Mouse (Mus musculus): ENCODE data around the gene Gsk3a. TPM values are rescaled to one million over a fixed set of nuclear protein-coding genes. Genes with fewer than 3 reads are reported as not detected.

The Gsk3a gene
- polyA plus RNA-seq, 1 experiment from 2014 or later = 20.3 TPM

GRCm38 (mm10) chr7:25181331-25181790 is 56.3 kb downstream of the Gsk3a start:
- Histone ChIP-seq H3K4me2 (replicated peaks) (peak overlapping the region; percentile 72), H3K27me3 (replicated peaks) (peaks cover 52% of the 10 kb centered on the region), H3K9ac (no peak overlapping the region), H3K27ac (no peak overlapping the region), H3K4me1 (peaks cover 36% of the 10 kb centered on the region), H3K9me3 (no peaks in the 10 kb centered on the region), H3K36me3 (no peaks in the 10 kb centered on the region), H3K4me3 (0 out of 2 replicates have a peak overlapping the region, but pooled peaks have one; percentile 11)
- no peak for ATAC-seq (ENCODE audit: low FRiP score, low read depth)
- 3% methylated on average over 15 of the region's 15 CpGs for WGBS

GRCm38 (mm10) chr7:25180512-25180911 is 57.1 kb downstream of the Gsk3a start:
- Histone ChIP-seq H3K27me3 (replicated peaks) (peaks cover 52% of the 10 kb centered on the region), H3K27ac (no peak overlapping the region), H3K4me3 (peak overlapping the region; percentile 62; the same call in 1 of the 2 replicates), H3K36me3 (no peaks in the 10 kb centered on the region), H3K4me2 (replicated peaks) (peak overlapping the region; percentile 72), H3K9ac (peak overlapping the region; percentile 13; the same call in 1 of the 2 replicates), H3K4me1 (peaks cover 44% of the 10 kb centered on the region), H3K9me3 (no peaks in the 10 kb centered on the region)
- WGBS = 6% methylated on average over 6 of the region's 6 CpGs
- ATAC-seq (ENCODE audit: low FRiP score, low read depth) = no peak

GRCm38 (mm10) chr7:25179606-25180161 is 58.0 kb downstream of the Gsk3a start, which contains the start of gene Pou2f2:
TSS of gene Pou2f2 (minus strand) at chr7:25179726.
- Histone ChIP-seq H3K36me3 (no peaks in the 10 kb centered on the region), H3K4me2 (replicated peaks) (peak within 1 kb of the TSS; percentile 72), H3K4me3 (peak within 1 kb of the TSS; percentile 62), H3K9me3 (no peaks in the 10 kb centered on the region), H3K4me1 (peaks cover 47% of the 10 kb centered on the region), H3K27ac (peak within 1 kb of the TSS; percentile 93), H3K27me3 (replicated peaks) (peaks cover 52% of the 10 kb centered on the region), H3K9ac (peak within 1 kb of the TSS; percentile 90)
- WGBS = 1% methylated on average over 33 of the region's 56 CpGs
- ATAC-seq (ENCODE audit: low FRiP score, low read depth) = peak; percentile 88

GRCm38 (mm10) chr7:25178787-25179605 is 58.7 kb downstream of the Gsk3a start:
- H3K9ac ChIP-seq = peak overlapping the region; percentile 90

GRCm38 (mm10) chr7:25178317-25178716 is 59.3 kb downstream of the Gsk3a start:
- H3K4me3 ChIP-seq = peak overlapping the region; percentile 62
- 1% methylated on average over 17 of the region's 17 CpGs for WGBS
- H3K4me2 ChIP-seq (replicated peaks) = peak overlapping the region; percentile 72
- peaks cover 59% of the 10 kb centered on the region for H3K4me1 ChIP-seq
- H3K27ac ChIP-seq = peak overlapping the region; percentile 93; the same call in 1 of the 2 replicates
- H3K36me3 ChIP-seq = no peaks in the 10 kb centered on the region
- ATAC-seq (ENCODE audit: low FRiP score, low read depth) = no peak
- peak overlapping the region; percentile 90 for H3K9ac ChIP-seq
- no peaks in the 10 kb centered on the region for H3K9me3 ChIP-seq
- peaks cover 47% of the 10 kb centered on the region for H3K27me3 ChIP-seq (replicated peaks)

More at GRCm38 (mm10) chr7:25178787-25179605, 58.7 kb downstream of the Gsk3a start:
- peak overlapping the region; percentile 72 for H3K4me2 ChIP-seq (replicated peaks)
- H3K9me3 ChIP-seq = no peaks in the 10 kb centered on the region
- H3K27me3 ChIP-seq (replicated peaks) = peaks cover 52% of the 10 kb centered on the region
- H3K4me3 ChIP-seq = peak overlapping the region; percentile 62
- no peaks in the 10 kb centered on the region for H3K36me3 ChIP-seq
- peak overlapping the region; percentile 93 for H3K27ac ChIP-seq
- peak; percentile 70 for ATAC-seq (ENCODE audit: low FRiP score, low read depth)
- peaks cover 53% of the 10 kb centered on the region for H3K4me1 ChIP-seq
- WGBS = 1% methylated on average over 53 of the region's 56 CpGs

Small RNAs within 50 kb of the gene (microRNA-seq; reads per million reads assigned to microRNA genes)
- gene Mir7048 = not detected

Other genes with a start within 250 kb of the Gsk3a start
- gene Atp1a3, start 231.9 kb downstream of the Gsk3a start, polyA plus RNA-seq (2016; fragmentation: Nextera tagmentation; extraction: Ambion mirVana) = 110 and 118 TPM in 2 replicates
- 18.6 and 19.5 TPM in 2 replicates for gene Grik5, start 165.5 kb downstream of the Gsk3a start, polyA plus RNA-seq (2016; fragmentation: Nextera tagmentation; extraction: Ambion mirVana)
- gene Zfp574, start 165.3 kb downstream of the Gsk3a start, polyA plus RNA-seq (2016; fragmentation: Nextera tagmentation; extraction: Ambion mirVana) = 38.7 and 39.2 TPM in 2 replicates
- 28.1 and 32.6 TPM in 2 replicates for gene Pou2f2, start 58.1 kb downstream of the Gsk3a start, polyA plus RNA-seq (2016; fragmentation: Nextera tagmentation; extraction: Ambion mirVana)
- 15.5 and 17.7 TPM in 2 replicates for gene Dedd2, start 17.2 kb downstream of the Gsk3a start, polyA plus RNA-seq (2016; fragmentation: Nextera tagmentation; extraction: Ambion mirVana)
- 2.1 and 2.9 TPM in 2 replicates for gene Zfp526, start 16.4 kb downstream of the Gsk3a start, polyA plus RNA-seq (2016; fragmentation: Nextera tagmentation; extraction: Ambion mirVana)
- 11.9 and 13.1 TPM in 2 replicates for gene Erf, start 12.9 kb upstream of the Gsk3a start, polyA plus RNA-seq (2016; fragmentation: Nextera tagmentation; extraction: Ambion mirVana)
- gene Cic, start 29.9 kb upstream of the Gsk3a start, polyA plus RNA-seq (2016; fragmentation: Nextera tagmentation; extraction: Ambion mirVana) = 44.2 and 45.0 TPM in 2 replicates
- 400 and 431 TPM in 2 replicates for gene Pafah1b3, start 60.1 kb upstream of the Gsk3a start, polyA plus RNA-seq (2016; fragmentation: Nextera tagmentation; extraction: Ambion mirVana)
- gene Prr19, start 63.6 kb upstream of the Gsk3a start, polyA plus RNA-seq (2016; fragmentation: Nextera tagmentation; extraction: Ambion mirVana) = 1.1 and 1.5 TPM in 2 replicates
- 26.0 and 28.3 TPM in 2 replicates for gene Tmem145, start 68.3 kb upstream of the Gsk3a start, polyA plus RNA-seq (2016; fragmentation: Nextera tagmentation; extraction: Ambion mirVana)
- 19.1 and 19.6 TPM in 2 replicates for gene Megf8, start 79.3 kb upstream of the Gsk3a start, polyA plus RNA-seq (2016; fragmentation: Nextera tagmentation; extraction: Ambion mirVana)
- not detected in 2 replicates for gene Cnfn, start 131.9 kb upstream of the Gsk3a start, polyA plus RNA-seq (2016; fragmentation: Nextera tagmentation; extraction: Ambion mirVana)
- gene Lipe, start 160.9 kb upstream of the Gsk3a start, polyA plus RNA-seq (2016; fragmentation: Nextera tagmentation; extraction: Ambion mirVana) = 10.7 and 11.6 TPM in 2 replicates
- 0.37 and 0.53 TPM in 2 replicates for gene Cxcl17, start 175.0 kb upstream of the Gsk3a start, polyA plus RNA-seq (2016; fragmentation: Nextera tagmentation; extraction: Ambion mirVana)
- 0.78 and 1.3 TPM in 2 replicates for gene Ceacam1, start 239.8 kb upstream of the Gsk3a start, polyA plus RNA-seq (2016; fragmentation: Nextera tagmentation; extraction: Ambion mirVana)

Data from neural tube, embryonic 12.5 days (tissue).